21 mouse cellular contexts compared by ENCODE assay signal in the genomic region with DNA sequence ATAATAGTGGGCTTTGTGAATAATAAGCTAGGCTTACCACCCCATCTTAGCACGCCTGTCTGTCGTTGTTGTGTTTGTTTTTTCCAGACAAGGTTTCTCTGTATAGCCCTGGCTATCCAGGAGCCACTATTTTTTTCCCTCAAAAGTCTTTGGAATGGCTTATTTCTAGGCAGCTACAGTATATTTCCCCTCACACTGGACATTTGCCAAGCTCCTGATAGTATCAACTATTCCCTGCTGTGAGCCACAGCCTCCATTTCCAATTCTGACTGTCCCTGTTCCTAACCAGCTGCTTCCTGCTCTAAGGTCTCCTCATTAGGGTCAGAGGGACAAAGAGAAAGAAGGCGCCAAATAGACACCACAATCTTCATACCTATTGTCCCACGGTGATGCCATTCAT. TPM values are rescaled to one million over a fixed set of nuclear protein-coding genes. Genes with fewer than 3 reads are reported as not detected.
DNase-seq lines count a peak whose midpoint lies in the region; ATAC-seq lines count a peak whose summit lies in the region.
"Had no signal": no experiment of that assay in that cellular context is flagged by ENCODE, and none has a peak within 500 bp of the region (broad histone marks: within the 10 kb centered on the region; RNA-seq: fewer than 3 reads in every experiment).

No protein-coding gene starts in this region.

- ATAC-seq in forebrain, embryonic 11.5 days (replicated peaks; ENCODE audit: low FRiP score) = no peak
- ATAC-seq in hindbrain, embryonic 12.5 days (ENCODE audit: low FRiP score) = no peak
- ATAC-seq in midbrain, embryonic 12.5 days (ENCODE audit: low FRiP score, low read depth) = no peak
- ATAC-seq: intestine, embryonic 15.5 days had no signal

- H3K4me3 ChIP-seq in forebrain, embryonic 10.5 days = no peak overlapping the region
- H3K4me3 ChIP-seq in forebrain, embryonic 11.5 days (ENCODE audit: low read depth, low read length) = no peak overlapping the region
- no peak overlapping the region for H3K4me3 ChIP-seq in hindbrain, embryonic 12.5 days
- no peak overlapping the region for H3K4me3 ChIP-seq in midbrain, embryonic 12.5 days
- no peak overlapping the region for H3K4me3 ChIP-seq in limb, embryonic 10.5 days
- H3K4me3 ChIP-seq: heart, embryonic 12.5 days; intestine, embryonic 15.5 days; layer of hippocampus, adult 2 months; left cerebral cortex, adult 2 months; limb, embryonic 13.5 days; liver, embryonic 15.5 days; megakaryocyte, embryonic 14.5 days had no signal

- H3K36me3 ChIP-seq in forebrain, embryonic 10.5 days (replicated peaks) = no peaks in the 10 kb centered on the region
- no peaks in the 10 kb centered on the region for H3K36me3 ChIP-seq in forebrain, embryonic 11.5 days (ENCODE audit: control insufficient read depth, insufficient read depth, low read length)
- no peaks in the 10 kb centered on the region for H3K36me3 ChIP-seq in hindbrain, embryonic 12.5 days
- H3K36me3 ChIP-seq in midbrain, embryonic 12.5 days = no peaks in the 10 kb centered on the region
- no peaks in the 10 kb centered on the region for H3K36me3 ChIP-seq in limb, embryonic 10.5 days
- H3K36me3 ChIP-seq: heart, embryonic 12.5 days; intestine, embryonic 15.5 days; limb, embryonic 13.5 days; liver, embryonic 15.5 days had no signal

- no peak for DNase-seq in forebrain, embryonic 10.5 days (ENCODE audit: extremely low spot score, low spot score)
- DNase-seq in forebrain, embryonic 11.5 days (ENCODE audit: low spot score) = no peak
- peak; percentile 27 for DNase-seq in MN1 (ENCODE audit: low spot score)
- DNase-seq in urinary bladder, adult 2 months (ENCODE audit: low spot score) = no peak
- DNase-seq in limb, embryonic 10.5 days (ENCODE audit: low spot score) = no peak
- DNase-seq in layer of hippocampus, postnatal 14 days (ENCODE audit: low spot score in 2 of 2) = no peak
- DNase-seq: adrenal gland, postnatal 14 days; cerebellum, adult 9-10 months; embryo, embryonic 11 days; lung, postnatal 10 days; right cerebral cortex, postnatal 14 days had no signal

- peaks cover 62% of the 10 kb centered on the region for H3K4me1 ChIP-seq in forebrain, embryonic 10.5 days
- peaks cover 7% of the 10 kb centered on the region for H3K4me1 ChIP-seq in forebrain, embryonic 11.5 days (replicated peaks; ENCODE audit: control insufficient read depth, insufficient read depth, low read length)
- H3K4me1 ChIP-seq in hindbrain, embryonic 12.5 days = peaks cover 29% of the 10 kb centered on the region
- peaks cover 34% of the 10 kb centered on the region for H3K4me1 ChIP-seq in midbrain, embryonic 12.5 days
- H3K4me1 ChIP-seq in limb, embryonic 10.5 days = peaks cover 27% of the 10 kb centered on the region
- H3K4me1 ChIP-seq: heart, embryonic 12.5 days; intestine, embryonic 15.5 days; liver, embryonic 15.5 days had no signal

- H3K9ac ChIP-seq in forebrain, embryonic 11.5 days (ENCODE audit: low read length) = no peak overlapping the region
- no peak overlapping the region for H3K9ac ChIP-seq in hindbrain, embryonic 12.5 days
- no peak overlapping the region for H3K9ac ChIP-seq in midbrain, embryonic 12.5 days (replicated peaks)
- H3K9ac ChIP-seq: heart, embryonic 12.5 days; intestine, embryonic 15.5 days; limb, embryonic 13.5 days; liver, embryonic 15.5 days had no signal

- WGBS in forebrain, embryonic 10.5 days = 20% methylated on average over 4 of the region's 4 CpGs
- 19% methylated on average over 4 of the region's 4 CpGs for WGBS in forebrain, embryonic 11.5 days
- 10% methylated on average over 4 of the region's 4 CpGs for WGBS in hindbrain, embryonic 12.5 days
- 6% methylated on average over 4 of the region's 4 CpGs for WGBS in midbrain, embryonic 12.5 days
- 27% methylated on average over 4 of the region's 4 CpGs for WGBS in limb, embryonic 10.5 days

- H3K9me3 ChIP-seq in forebrain, embryonic 10.5 days = no peaks in the 10 kb centered on the region
- H3K9me3 ChIP-seq in forebrain, embryonic 11.5 days (ENCODE audit: control insufficient read depth, low read length) = no peaks in the 10 kb centered on the region
- H3K9me3 ChIP-seq in hindbrain, embryonic 12.5 days (replicated peaks) = no peaks in the 10 kb centered on the region
- H3K9me3 ChIP-seq in midbrain, embryonic 12.5 days = no peaks in the 10 kb centered on the region
- H3K9me3 ChIP-seq in limb, embryonic 10.5 days (replicated peaks) = no peaks in the 10 kb centered on the region
- H3K9me3 ChIP-seq: heart, embryonic 12.5 days; intestine, embryonic 15.5 days; limb, embryonic 13.5 days; liver, embryonic 15.5 days; megakaryocyte, embryonic 14.5 days had no signal

- H3K27ac ChIP-seq in forebrain, embryonic 10.5 days = peak overlapping the region; percentile 37
- no peak overlapping the region for H3K27ac ChIP-seq in forebrain, embryonic 11.5 days (ENCODE audit: low read depth, low read length)
- H3K27ac ChIP-seq in hindbrain, embryonic 12.5 days = peak overlapping the region; percentile 44
- H3K27ac ChIP-seq in midbrain, embryonic 12.5 days (replicated peaks) = peak overlapping the region; percentile 70
- H3K27ac ChIP-seq in limb, embryonic 10.5 days = no peak overlapping the region
- H3K27ac ChIP-seq: intestine, embryonic 15.5 days; kidney, postnatal 0 days; layer of hippocampus, adult 2 months; left cerebral cortex, adult 2 months; limb, embryonic 13.5 days; liver, embryonic 15.5 days had no signal

- no peak overlapping the region for H3K4me2 ChIP-seq in forebrain, embryonic 11.5 days (ENCODE audit: low read depth, low read length, severe bottlenecking)
- H3K4me2 ChIP-seq in hindbrain, embryonic 12.5 days (replicated peaks) = no peak overlapping the region
- no peak overlapping the region for H3K4me2 ChIP-seq in midbrain, embryonic 12.5 days (replicated peaks)
- H3K4me2 ChIP-seq: heart, embryonic 12.5 days; intestine, embryonic 15.5 days; limb, embryonic 13.5 days; liver, embryonic 15.5 days had no signal

- peaks cover 98% of the 10 kb centered on the region for H3K27me3 ChIP-seq in forebrain, embryonic 10.5 days (ENCODE audit: poor library complexity, severe bottlenecking)
- peaks cover 39% of the 10 kb centered on the region for H3K27me3 ChIP-seq in forebrain, embryonic 11.5 days (ENCODE audit: control insufficient read depth, insufficient read depth, low read length)
- peaks cover 78% of the 10 kb centered on the region for H3K27me3 ChIP-seq in hindbrain, embryonic 12.5 days
- peaks cover 84% of the 10 kb centered on the region for H3K27me3 ChIP-seq in midbrain, embryonic 12.5 days
- H3K27me3 ChIP-seq in limb, embryonic 10.5 days (ENCODE audit: low read depth, poor library complexity, severe bottlenecking) = peaks cover 97% of the 10 kb centered on the region

RNA-seq across cellular contexts. Expression of a gene that starts 18.0 kb away (rescaled TPM):
- 21.6 and 25.1 TPM in 2 replicates for polyA plus RNA-seq in forebrain, embryonic 10.5 days (2016; fragmentation: Nextera tagmentation; extraction: Ambion mirVana)
- 25.8 and 26.7 TPM in 2 replicates for polyA plus RNA-seq in forebrain, embryonic 11.5 days (2014; fragmentation: Nextera tagmentation; extraction: Ambion mirVana)
- polyA plus RNA-seq in hindbrain, embryonic 12.5 days (2016; fragmentation: Nextera tagmentation; extraction: Ambion mirVana) = 32.9 and 37.7 TPM in 2 replicates
- polyA plus RNA-seq in midbrain, embryonic 12.5 days (2016; fragmentation: Nextera tagmentation; extraction: Ambion mirVana) = 30.9 and 40.2 TPM in 2 replicates
- 0.23 and 0.31 TPM in 2 replicates for polyA plus RNA-seq in urinary bladder, adult 2 months (2012; rRNA removed)
- polyA plus RNA-seq in limb, embryonic 10.5 days (2016; fragmentation: Nextera tagmentation; extraction: Ambion mirVana) = 10.9 and 12.8 TPM in 2 replicates
- total RNA-seq in layer of hippocampus, postnatal 14 days (2021) = 10 to 100 TPM; 20.9 to 21.3 TPM

RNA-seq across cellular contexts. Expression of a gene that starts 40.8 kb away (rescaled TPM):
- 0.26 and 0.33 TPM in 2 replicates for polyA plus RNA-seq in forebrain, embryonic 10.5 days (2016; fragmentation: Nextera tagmentation; extraction: Ambion mirVana)
- polyA plus RNA-seq in forebrain, embryonic 11.5 days (2014; fragmentation: Nextera tagmentation; extraction: Ambion mirVana) = 0.35 TPM in 1 of 2 replicates, not detected in the other
- 0.20 and 0.21 TPM in 2 replicates for polyA plus RNA-seq in hindbrain, embryonic 12.5 days (2016; fragmentation: Nextera tagmentation; extraction: Ambion mirVana)
- 0.15 and 0.20 TPM in 2 replicates for polyA plus RNA-seq in midbrain, embryonic 12.5 days (2016; fragmentation: Nextera tagmentation; extraction: Ambion mirVana)
- 2.8 and 2.9 TPM in 2 replicates for polyA plus RNA-seq in urinary bladder, adult 2 months (2012; rRNA removed)
- polyA plus RNA-seq in limb, embryonic 10.5 days (2016; fragmentation: Nextera tagmentation; extraction: Ambion mirVana) = 0.08 and 0.15 TPM in 2 replicates
- total RNA-seq in layer of hippocampus, postnatal 14 days (2021) = under 1 TPM; 0.19 to 0.28 TPM

Comparison
In these comparisons a context has a peak if more than half of its experiments do, and no peak if none do; other contexts are left out.
1. H3K27ac ChIP-seq: peak in forebrain, embryonic 10.5 days (single experiment), hindbrain, embryonic 12.5 days (single experiment) and midbrain, embryonic 12.5 days (single experiment); none in forebrain, embryonic 11.5 days (single experiment) and limb, embryonic 10.5 days (single experiment).